Mouse (Mus musculus): ENCODE results near the gene Farsa. TPM values are rescaled to one million over a fixed set of nuclear protein-coding genes. Genes with fewer than 3 reads are reported as not detected.
A peak's percentile ranks its signal among the peaks of the same experiment; 100 is the strongest.

Farsa gene
- total RNA-seq, 2 experiments from 2014 or later, result 6.0 to 28.8 TPM

- no peak for ATAC-seq (replicated peaks; ENCODE audit: low FRiP score, poor library complexity, severe bottlenecking)
Observed at GRCm38 (mm10) chr8:84834002-84834865, 22.6 kb upstream of the Farsa start.

GRCm38 (mm10) chr8:84834866-84835855 lies 21.6 kb upstream of the Farsa start:
- no peak for ATAC-seq (replicated peaks; ENCODE audit: low FRiP score, poor library complexity, severe bottlenecking)

GRCm38 (mm10) chr8:84837149-84837911 lies 19.5 kb upstream of the Farsa start:
- ATAC-seq (replicated peaks; ENCODE audit: low FRiP score, poor library complexity, severe bottlenecking), result no peak

GRCm38 (mm10) chr8:84837912-84838470 lies 18.8 kb upstream of the Farsa start:
- peak; percentile 11 for ATAC-seq (replicated peaks; ENCODE audit: low FRiP score, poor library complexity, severe bottlenecking)

GRCm38 (mm10) chr8:84838513-84838912 lies 18.3 kb upstream of the Farsa start:
- ATAC-seq (replicated peaks; ENCODE audit: low FRiP score, poor library complexity, severe bottlenecking), result peak; percentile 74

- no peak for ATAC-seq (replicated peaks; ENCODE audit: low FRiP score, poor library complexity, severe bottlenecking)
Observed at GRCm38 (mm10) chr8:84839411-84839810, 17.4 kb upstream of the Farsa start.

DNA sequence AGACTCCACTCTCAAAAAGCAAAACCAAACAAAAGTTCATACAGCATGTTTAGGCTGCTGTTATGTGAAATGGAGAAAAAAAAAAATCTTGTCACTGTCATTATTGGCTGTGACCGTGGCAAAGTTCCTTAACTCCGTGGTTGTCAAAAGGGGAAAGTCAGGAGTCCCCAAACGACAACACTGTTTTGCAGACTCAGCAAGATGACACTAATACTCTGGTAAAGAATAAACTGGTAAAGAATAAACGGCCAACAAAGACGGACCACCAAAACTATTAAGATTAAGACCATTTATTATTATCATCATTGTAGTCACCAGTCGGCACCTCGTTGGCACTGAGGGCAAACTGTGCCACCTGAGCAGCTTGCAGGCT lies 16.9 kb upstream of the Farsa start:
- ATAC-seq (replicated peaks; ENCODE audit: low FRiP score, poor library complexity, severe bottlenecking), result no peak

- peak; percentile 73 for ATAC-seq (replicated peaks; ENCODE audit: low FRiP score, poor library complexity, severe bottlenecking)
Observed at GRCm38 (mm10) chr8:84840248-84840999, 16.4 kb upstream of the Farsa start, which contains the start of gene Rad23a. Gene Rad23a, minus strand, starts transcription at chr8:84840665.

DNA sequence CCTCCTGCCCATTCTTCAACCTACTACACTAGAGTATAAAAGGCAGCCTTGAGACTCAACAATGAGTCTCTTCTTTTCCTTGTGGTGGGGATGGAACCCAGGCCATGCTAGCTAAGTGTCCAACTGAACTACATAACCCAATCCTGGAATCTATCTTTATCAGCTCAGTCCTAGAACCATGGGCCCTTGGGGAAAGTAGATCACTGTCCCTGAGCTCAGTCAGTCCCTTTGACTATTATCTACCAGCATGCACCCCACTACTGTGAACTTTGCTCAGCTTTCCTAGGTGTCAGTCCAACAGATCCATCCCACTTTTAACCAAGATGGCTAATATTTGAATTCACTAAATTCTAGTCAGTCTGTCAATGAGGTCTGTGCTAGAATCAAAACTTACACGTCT lies 15.3 kb upstream of the Farsa start:
- no peak for ATAC-seq (replicated peaks; ENCODE audit: low FRiP score, poor library complexity, severe bottlenecking)

- ATAC-seq (replicated peaks; ENCODE audit: low FRiP score, poor library complexity, severe bottlenecking), result no peak
Observed at GRCm38 (mm10) chr8:84844397-84845070, 12.3 kb upstream of the Farsa start.

DNA sequence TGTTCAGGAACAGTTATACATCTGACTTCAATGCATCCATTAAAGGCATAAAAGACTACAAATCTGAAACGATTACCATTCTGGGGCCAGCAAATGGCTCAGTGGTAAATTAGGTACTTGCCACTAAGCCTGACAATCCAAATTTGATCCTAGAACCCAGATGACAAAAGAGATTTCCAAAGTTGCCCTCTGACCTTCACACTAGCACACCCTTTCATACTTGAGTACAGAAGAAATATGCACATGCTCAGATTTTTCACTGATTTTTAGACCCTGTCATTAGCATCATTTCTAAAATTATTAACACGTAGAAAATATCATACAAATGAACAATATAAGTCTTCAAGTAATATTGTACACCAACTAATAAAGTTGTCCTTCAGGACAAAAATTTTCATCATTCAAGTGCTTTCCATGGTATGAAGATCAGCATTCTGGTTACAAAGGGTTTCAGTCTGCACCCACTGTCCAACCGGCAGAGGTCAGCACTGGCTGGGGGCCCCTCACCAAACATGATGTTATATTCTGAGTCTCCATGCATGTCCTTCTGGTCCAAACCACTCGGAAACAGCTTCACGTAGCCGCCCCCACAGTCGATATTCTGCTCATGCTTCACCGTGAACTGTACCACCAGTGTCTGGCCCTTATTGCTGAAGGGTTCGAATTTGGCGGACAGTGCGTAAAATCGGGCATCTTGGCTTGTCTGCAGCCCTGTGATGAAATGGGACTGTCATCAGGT lies 11.3 kb upstream of the Farsa start:
- ATAC-seq (replicated peaks; ENCODE audit: low FRiP score, poor library complexity, severe bottlenecking), result peak; percentile 15; the same call in 1 of the 2 replicates

DNA sequence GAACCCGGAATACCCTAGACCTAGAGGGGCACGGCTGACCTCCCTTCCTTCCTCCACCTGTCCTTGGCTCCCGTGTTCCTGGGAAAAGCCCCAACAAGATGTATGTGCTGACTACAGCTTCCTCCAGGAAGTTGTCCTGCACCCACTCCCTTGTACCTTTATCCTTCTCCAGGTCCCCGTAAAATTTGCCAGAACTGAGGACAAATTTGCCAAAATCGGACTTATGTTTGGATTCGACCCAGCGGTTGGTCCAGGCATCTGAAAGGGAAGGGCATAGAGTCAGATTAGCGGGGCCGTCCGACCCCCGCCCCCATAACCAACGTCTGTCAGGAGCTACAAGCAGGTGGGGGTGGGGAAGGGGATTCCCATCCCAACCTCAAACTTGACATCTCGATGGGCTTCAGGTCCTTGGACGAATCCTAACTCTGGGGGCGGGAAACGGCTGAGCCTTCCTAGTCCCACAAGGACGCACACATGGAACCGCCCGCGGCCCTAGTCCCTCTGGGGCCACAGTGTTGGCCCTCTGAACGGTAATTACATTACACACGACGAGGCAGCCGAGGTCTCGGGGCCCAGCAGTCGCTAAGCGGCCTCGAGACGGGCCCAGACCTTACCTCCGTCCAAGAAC lies 10.6 kb upstream of the Farsa start:
- ATAC-seq (replicated peaks; ENCODE audit: low FRiP score, poor library complexity, severe bottlenecking), result peak; percentile 9

- peak; percentile 92 for ATAC-seq (replicated peaks; ENCODE audit: low FRiP score, poor library complexity, severe bottlenecking)
Observed at GRCm38 (mm10) chr8:84846722-84847572, 9.8 kb upstream of the Farsa start, which contains the start of gene Calr. Gene Calr, minus strand, starts transcription at chr8:84846934.

GRCm38 (mm10) chr8:84847684-84848435 lies 8.9 kb upstream of the Farsa start:
- ATAC-seq (replicated peaks; ENCODE audit: low FRiP score, poor library complexity, severe bottlenecking), result no peak

- ATAC-seq (replicated peaks; ENCODE audit: low FRiP score, poor library complexity, severe bottlenecking), result peak; percentile 30
Observed at GRCm38 (mm10) chr8:84856434-84856833, 355 bp upstream of the Farsa start.
